Mouse (Mus musculus): ENCODE measurements at regions not wholly inside any gene's neighbourhood (a gene's known extent, or its start where the extent isn't known, plus 50 kb on each side); places are given as distances from the start of the nearest gene placed in this dataset.
A peak's percentile ranks its signal among the peaks of the same experiment; 100 is the strongest.

- WGBS = 53% methylated on average over 16 of the region's 16 CpGs
- Histone ChIP-seq H3K4me3 (no peak overlapping the region), H3K36me3 (no peaks in the 10 kb centered on the region), H3K9me3 (replicated peaks) (no peaks in the 10 kb centered on the region), H3K27ac (no peak overlapping the region), H3K27me3 (ENCODE audit: low read depth, poor library complexity, severe bottlenecking) (peaks cover 6% of the 10 kb centered on the region; the same call in 1 of the 2 replicates), H3K4me1 (peaks cover 6% of the 10 kb centered on the region; the same call in 1 of the 2 replicates)
- peak; percentile 79 for DNase-seq (ENCODE audit: low spot score)
Measured at GRCm38 (mm10) chr2:146633329-146634070, 121.4 kb upstream of the Ralgapa2 start.

GRCm38 (mm10) chr2:146637573-146637972 lies 125.4 kb upstream of the Ralgapa2 start:
- Histone ChIP-seq H3K27ac (no peak overlapping the region), H3K36me3 (no peaks in the 10 kb centered on the region), H3K4me1 (peaks cover 6% of the 10 kb centered on the region; the same call in 1 of the 2 replicates), H3K4me3 (no peak overlapping the region), H3K9me3 (replicated peaks) (no peaks in the 10 kb centered on the region), H3K27me3 (ENCODE audit: low read depth, poor library complexity, severe bottlenecking) (0 out of 2 replicates have a peak, but pooled peaks cover 5% of the 10 kb centered on the region)
- 77% methylated on average over 5 of the region's 5 CpGs for WGBS
- no peak for DNase-seq (ENCODE audit: low spot score)

GRCm38 (mm10) chr2:146646237-146646972 lies 134.3 kb upstream of the Ralgapa2 start:
- peaks cover 7% of the 10 kb centered on the region for H3K4me1 ChIP-seq
- no peaks in the 10 kb centered on the region for H3K36me3 ChIP-seq
- no peaks in the 10 kb centered on the region for H3K27me3 ChIP-seq (ENCODE audit: low read depth, poor library complexity, severe bottlenecking)
- 0 out of 2 replicates have a peak overlapping the region, but pooled peaks have one; percentile 27 for H3K27ac ChIP-seq
- no peak for DNase-seq (ENCODE audit: low spot score)
- H3K9me3 ChIP-seq (replicated peaks) = no peaks in the 10 kb centered on the region
- 59% methylated on average over 16 of the region's 16 CpGs for WGBS
- 0 out of 2 replicates have a peak overlapping the region, but pooled peaks have one; percentile 4 for H3K4me3 ChIP-seq

GRCm38 (mm10) chr2:146646973-146647282 lies 134.8 kb upstream of the Ralgapa2 start:
- H3K4me3 ChIP-seq = no peak overlapping the region
- 87% methylated on average over 2 of the region's 2 CpGs for WGBS
- H3K27me3 ChIP-seq (ENCODE audit: low read depth, poor library complexity, severe bottlenecking) = no peaks in the 10 kb centered on the region

GRCm38 (mm10) chr2:146661346-146661745 lies 149.2 kb upstream of the Ralgapa2 start:
- Histone ChIP-seq H3K4me3 (no peak overlapping the region), H3K9me3 (replicated peaks) (no peaks in the 10 kb centered on the region), H3K4me1 (peaks cover 23% of the 10 kb centered on the region), H3K36me3 (no peaks in the 10 kb centered on the region), H3K27me3 (ENCODE audit: low read depth, poor library complexity, severe bottlenecking) (no peaks in the 10 kb centered on the region), H3K27ac (no peak overlapping the region)
- WGBS = 72% methylated on average over 3 of the region's 3 CpGs
- no peak for DNase-seq (ENCODE audit: low spot score)

More at GRCm38 (mm10) chr2:146646973-146647282, 134.8 kb upstream of the Ralgapa2 start:
- H3K36me3 ChIP-seq = no peaks in the 10 kb centered on the region
- peaks cover 7% of the 10 kb centered on the region for H3K4me1 ChIP-seq
- no peak overlapping the region for H3K27ac ChIP-seq
- no peaks in the 10 kb centered on the region for H3K9me3 ChIP-seq (replicated peaks)
- DNase-seq (ENCODE audit: low spot score) = no peak

GRCm38 (mm10) chr2:146672761-146673160 lies 160.6 kb upstream of the Ralgapa2 start:
- no peak overlapping the region for H3K4me3 ChIP-seq
- no peak for DNase-seq (ENCODE audit: low spot score)
- no peaks in the 10 kb centered on the region for H3K27me3 ChIP-seq (ENCODE audit: low read depth, poor library complexity, severe bottlenecking)
- no peak overlapping the region for H3K27ac ChIP-seq
- WGBS = 84% methylated on average over 2 of the region's 2 CpGs
- H3K9me3 ChIP-seq (replicated peaks) = no peaks in the 10 kb centered on the region
- no peaks in the 10 kb centered on the region for H3K36me3 ChIP-seq
- H3K4me1 ChIP-seq = no peaks in the 10 kb centered on the region

GRCm38 (mm10) chr2:146681979-146682378 lies 169.8 kb upstream of the Ralgapa2 start:
- DNase-seq (ENCODE audit: low spot score) = no peak
- H3K9me3 ChIP-seq (replicated peaks) = no peaks in the 10 kb centered on the region
- 71% methylated on average over 3 of the region's 3 CpGs for WGBS
- no peaks in the 10 kb centered on the region for H3K36me3 ChIP-seq
- H3K4me1 ChIP-seq = peaks cover 19% of the 10 kb centered on the region
- no peaks in the 10 kb centered on the region for H3K27me3 ChIP-seq (ENCODE audit: low read depth, poor library complexity, severe bottlenecking)
- H3K4me3 ChIP-seq = no peak overlapping the region
- no peak overlapping the region for H3K27ac ChIP-seq

- no peaks in the 10 kb centered on the region for H3K36me3 ChIP-seq
- WGBS = 62% methylated on average over 5 of the region's 5 CpGs
- H3K27me3 ChIP-seq (ENCODE audit: low read depth, poor library complexity, severe bottlenecking) = no peaks in the 10 kb centered on the region
- H3K27ac ChIP-seq = no peak overlapping the region
- no peaks in the 10 kb centered on the region for H3K9me3 ChIP-seq (replicated peaks)
- peaks cover 19% of the 10 kb centered on the region for H3K4me1 ChIP-seq
- no peak for DNase-seq (ENCODE audit: low spot score)
- H3K4me3 ChIP-seq = no peak overlapping the region
Measured at GRCm38 (mm10) chr2:146685854-146686507, 169.7 kb upstream of the Kiz start.

- Histone ChIP-seq H3K4me1 (peaks cover 20% of the 10 kb centered on the region), H3K4me3 (no peak overlapping the region), H3K36me3 (no peaks in the 10 kb centered on the region), H3K27me3 (ENCODE audit: low read depth, poor library complexity, severe bottlenecking) (no peaks in the 10 kb centered on the region), H3K27ac (no peak overlapping the region), H3K9me3 (replicated peaks) (no peaks in the 10 kb centered on the region)
- 79% methylated on average over 7 of the region's 7 CpGs for WGBS
- DNase-seq (ENCODE audit: low spot score) = no peak
Measured at GRCm38 (mm10) chr2:146688544-146688943, 167.1 kb upstream of the Kiz start.

- Histone ChIP-seq H3K4me3 (no peak overlapping the region), H3K36me3 (no peaks in the 10 kb centered on the region), H3K27me3 (ENCODE audit: low read depth, poor library complexity, severe bottlenecking) (no peaks in the 10 kb centered on the region), H3K9me3 (replicated peaks) (no peaks in the 10 kb centered on the region), H3K27ac (no peak overlapping the region), H3K4me1 (peaks cover 20% of the 10 kb centered on the region)
- 79% methylated on average over 2 of the region's 2 CpGs for WGBS
- no peak for DNase-seq (ENCODE audit: low spot score)
Measured at GRCm38 (mm10) chr2:146693484-146693883, 162.2 kb upstream of the Kiz start.

GRCm38 (mm10) chr2:146694041-146694440 lies 161.6 kb upstream of the Kiz start:
- DNase-seq (ENCODE audit: low spot score) = no peak

GRCm38 (mm10) chr2:146696277-146696676 lies 159.4 kb upstream of the Kiz start:
- no peak for DNase-seq (ENCODE audit: low spot score)

More at GRCm38 (mm10) chr2:146694041-146694440, 161.6 kb upstream of the Kiz start:
- H3K36me3 ChIP-seq = no peaks in the 10 kb centered on the region
- no peaks in the 10 kb centered on the region for H3K27me3 ChIP-seq (ENCODE audit: low read depth, poor library complexity, severe bottlenecking)
- no peak overlapping the region for H3K4me3 ChIP-seq
- peaks cover 20% of the 10 kb centered on the region for H3K4me1 ChIP-seq
- no peak overlapping the region for H3K27ac ChIP-seq
- H3K9me3 ChIP-seq (replicated peaks) = no peaks in the 10 kb centered on the region
- WGBS = 36% methylated on average over 5 of the region's 5 CpGs

GRCm38 (mm10) chr2:146696727-146697126 lies 158.9 kb upstream of the Kiz start:
- WGBS = 82% methylated on average over 4 of the region's 4 CpGs
- DNase-seq (ENCODE audit: low spot score) = no peak
- H3K36me3 ChIP-seq = no peaks in the 10 kb centered on the region
- H3K27me3 ChIP-seq (ENCODE audit: low read depth, poor library complexity, severe bottlenecking) = no peaks in the 10 kb centered on the region
- no peak overlapping the region for H3K4me3 ChIP-seq
- H3K9me3 ChIP-seq (replicated peaks) = no peaks in the 10 kb centered on the region
- H3K4me1 ChIP-seq = peaks cover 20% of the 10 kb centered on the region
- H3K27ac ChIP-seq = no peak overlapping the region

More at GRCm38 (mm10) chr2:146696277-146696676, 159.4 kb upstream of the Kiz start:
- WGBS = 95% methylated on average over 2 of the region's 2 CpGs
- H3K9me3 ChIP-seq (replicated peaks) = no peaks in the 10 kb centered on the region
- no peak overlapping the region for H3K4me3 ChIP-seq
- peaks cover 20% of the 10 kb centered on the region for H3K4me1 ChIP-seq
- no peaks in the 10 kb centered on the region for H3K27me3 ChIP-seq (ENCODE audit: low read depth, poor library complexity, severe bottlenecking)
- no peaks in the 10 kb centered on the region for H3K36me3 ChIP-seq
- no peak overlapping the region for H3K27ac ChIP-seq
